Mouse (Mus musculus) liver, embryonic 14.5 days (tissue): Measurements from ENCODE around the gene Tmed2. TPM values are rescaled to one million over a fixed set of nuclear protein-coding genes. Genes with fewer than 3 reads are reported as not detected.
"Not testable (repeated sequence)": the region's sequence is repeated elsewhere in the genome, so short reads cannot be mapped to it uniquely, and the experiment has no call there.

Experiments
- ATAC-seq: fragments of 200-750 bp; cut with Nextera tagmentation; 2 replicates; pipeline ENCODE4 v1.8.0; 2017; ENCODE audit warnings: moderate number of reproducible peaks, mild to moderate bottlenecking, moderate library complexity; ENCODE audit not compliant: insufficient read depth
- DNase-seq, 3 experiments: peaks; one replicate each; pipeline ENCODE4 v3.0.0-alpha.2; 2012 to 2013; ENCODE audit warnings: low read depth in 3 of 3, low spot score in 3 of 3
- H3K27ac ChIP-seq: fragments of 300-500 bp; sonication (generic); 2 replicates; pipeline ENCODE4 v1.5.1; 2014; ENCODE audit warnings: moderate library complexity, mild to moderate bottlenecking, control low read depth, inconsistent platforms
- H3K27me3 ChIP-seq: fragments of 300-500 bp; sonication (generic); 2 replicates; pipeline ENCODE4 v1.6.1; 2014; ENCODE audit warnings: mild to moderate bottlenecking, low read length, moderate library complexity; ENCODE audit not compliant: control insufficient read depth, insufficient read depth
- H3K36me3 ChIP-seq: fragments of 300-500 bp; sonication (generic); replicated peaks from 2 replicates; pipeline ENCODE4 v1.6.1; 2014; ENCODE audit warnings: low read depth; ENCODE audit not compliant: control insufficient read depth, insufficient read depth
- H3K4me1 ChIP-seq, 2 experiments: fragments of 200-500 bp in 1 of 2; fragments of 300-500 bp in 1 of 2; sonication (generic) in 1 of 2; replicated peaks; 2 replicates each; pipeline ENCODE4 v1.6.1; 2012 to 2014; ENCODE audit warnings: antibody characterized with exemption in 1 of 2, inconsistent platforms in 1 of 2, low read length in 1 of 2; ENCODE audit not compliant: control insufficient read depth in 2 of 2, insufficient read depth in 2 of 2
- H3K4me2 ChIP-seq: fragments of 300-500 bp; sonication (generic); 2 replicates; pipeline ENCODE4 v1.6.1; 2014; ENCODE audit warnings: low read depth, mild to moderate bottlenecking, control low read depth, moderate library complexity
- H3K4me3 ChIP-seq, 2 experiments: fragments of 200-500 bp in 1 of 2; fragments of 300-500 bp in 1 of 2; sonication (generic) in 1 of 2; 2 replicates each; pipeline ENCODE4 v1.5.1; 2012 to 2014; ENCODE audit warnings: low read depth in 2 of 2, low read length in 2 of 2, mild to moderate bottlenecking in 2 of 2, control low read depth in 1 of 2, inconsistent platforms in 1 of 2, moderate library complexity in 1 of 2; ENCODE audit not compliant: insufficient read depth in 1 of 2
- H3K9ac ChIP-seq: fragments of 300-500 bp; sonication (generic); replicated peaks from 2 replicates; pipeline ENCODE4 v1.6.1; 2014; ENCODE audit warnings: mild to moderate bottlenecking, control low read depth, moderate library complexity
- H3K9me3 ChIP-seq: fragments of 300-500 bp; sonication (generic); 2 replicates; pipeline ENCODE4 v1.6.1; 2016; ENCODE audit warnings: low read length, mixed read lengths; ENCODE audit not compliant: control insufficient read depth
- CTCF ChIP-seq: IDR thresholded peaks from 2 replicates; pipeline ENCODE4 v1.5.1; 2016; ENCODE audit warnings: antibody characterized with exemption, low read depth, control low read depth
- EP300 ChIP-seq: IDR thresholded peaks from 2 replicates; pipeline ENCODE4 v1.6.1; 2016; ENCODE audit warnings: antibody characterized with exemption, low read depth
- WGBS: fragments of 180-500 bp; shearing (Covaris S2); extraction: QIAGEN DNeasy Blood & Tissue Kit; methylation state at CpG from one replicate; pipeline ENCODE4 v1.1.7; 2014; ENCODE audit not compliant: insufficient replicate concordance; 5-methylcytosine and 5-hydroxymethylcytosine counted together
- polyA plus RNA-seq, 2 experiments: library from polyadenylated mRNA; depleted of rRNA in 1 of 2; stranded (reverse) in 1 of 2; unstranded in 1 of 2; fragments of >200 nt; fragmentation: Nextera tagmentation in 1 of 2; extraction: Ambion mirVana in 1 of 2; gene quantifications; 2 replicates each; pipeline versions ENCODE4 v1.2.1 to v1.2.3; 2012 to 2014

Tmed2 gene
- polyA plus RNA-seq, 2 experiments: 99.9 to 328 TPM

DNA sequence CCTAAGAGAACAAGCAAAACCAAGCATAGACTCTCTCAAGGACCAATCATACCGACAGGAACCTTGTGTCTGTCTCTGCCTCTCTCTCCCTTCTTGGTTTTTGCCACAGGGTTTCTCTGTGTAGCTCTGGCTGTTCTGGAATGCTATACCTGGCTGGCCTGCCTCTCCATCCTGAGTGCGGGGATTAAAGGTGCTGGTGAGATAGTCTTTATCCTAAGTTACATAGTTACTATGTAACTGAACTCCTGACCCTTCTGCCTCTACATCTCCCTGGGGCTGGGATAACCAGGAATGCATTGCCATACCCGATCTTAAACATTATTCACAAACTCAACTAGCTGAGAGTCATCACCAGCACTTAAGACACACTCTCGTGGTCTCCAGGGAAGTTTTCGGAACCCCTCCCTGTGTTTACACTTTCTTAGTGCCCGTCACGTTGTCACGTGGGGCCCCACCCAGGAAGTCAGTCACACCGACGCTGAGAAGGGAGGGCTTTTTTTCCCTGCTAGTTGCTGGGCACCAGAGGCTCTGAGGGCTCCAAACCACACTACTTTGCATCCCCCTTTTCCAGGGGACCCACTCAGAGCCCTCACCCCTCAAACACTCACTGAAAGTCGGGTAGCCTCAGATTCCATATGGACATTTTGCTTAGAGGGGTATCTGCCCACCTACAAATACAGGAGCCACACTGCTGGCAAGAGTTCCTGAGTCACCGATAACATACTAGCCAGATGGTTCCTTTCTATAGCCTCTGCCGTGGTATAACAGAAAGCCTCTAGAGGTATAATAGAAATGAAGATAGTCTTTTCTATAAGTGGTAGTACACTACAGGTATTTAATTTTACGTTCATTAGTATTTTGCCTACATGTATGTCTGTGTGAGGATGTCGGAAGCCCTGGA is 43.6 kb upstream of the Tmed2 start:
- WGBS: 38% methylated on average over 15 of the region's 15 CpGs

DNA sequence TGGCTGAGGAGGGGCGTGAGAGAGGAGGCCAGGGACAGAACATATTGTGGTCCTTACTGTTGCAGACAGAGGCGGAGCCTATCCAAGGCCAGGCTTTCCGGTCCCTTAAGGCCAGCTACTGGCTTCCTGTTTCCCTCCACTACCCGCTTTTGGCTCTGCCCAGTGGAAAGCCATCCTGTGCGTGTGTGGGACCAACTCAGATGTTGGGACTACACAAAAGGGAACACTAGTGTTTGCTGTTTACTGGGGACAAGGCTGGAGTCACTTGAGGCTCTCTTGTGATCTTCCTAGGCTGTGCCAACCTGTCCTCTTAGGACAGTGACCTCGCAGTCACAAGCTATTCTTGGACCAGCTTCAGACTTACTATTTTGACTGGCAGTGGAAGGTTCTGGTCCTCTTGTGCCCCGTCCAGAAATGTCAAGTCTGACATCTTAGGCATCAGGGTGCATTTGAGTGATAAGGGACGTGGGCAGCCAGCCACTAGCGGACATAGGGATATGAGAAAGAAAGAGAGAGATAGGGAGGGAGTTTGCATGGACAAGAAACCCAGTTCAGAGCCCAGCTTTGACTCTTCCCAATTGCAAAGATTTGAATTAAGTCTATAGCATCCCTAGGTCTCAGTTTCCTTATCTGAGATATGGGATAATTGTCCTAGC is 42.1 kb upstream of the Tmed2 start:
- Histone ChIP-seq H3K4me3 (no peak overlapping the region), H3K27me3 (no peaks in the 10 kb centered on the region), H3K27ac (no peak overlapping the region), H3K9me3 (no peaks in the 10 kb centered on the region), H3K4me2 (peak overlapping the region; percentile 8; the same call in 1 of the 2 replicates), H3K36me3 (no peaks in the 10 kb centered on the region), H3K9ac (no peak overlapping the region), H3K4me1 (peaks cover 13 to 21% of the 10 kb centered on the region in 2 experiments; a peak in 3 of 4 replicates)
- WGBS: 20% methylated on average over 9 of the region's 9 CpGs
- TF ChIP-seq CTCF: no peak
- no peak for TF ChIP-seq EP300
- ATAC-seq (peak; percentile 26; the same call in 1 of the 2 replicates), DNase-seq (no peak)

More for the DNA sequence above, 43.6 kb upstream of the Tmed2 start:
- H3K27ac ChIP-seq: no peak overlapping the region
- no peaks in the 10 kb centered on the region for H3K27me3 ChIP-seq
- H3K36me3 ChIP-seq: no peaks in the 10 kb centered on the region
- ATAC-seq: no peak
- peaks cover 13 to 21% of the 10 kb centered on the region in 2 experiments; a peak in 3 of 4 replicates for H3K4me1 ChIP-seq
- no peak overlapping the region; the same call in 1 of the 2 replicates for H3K9ac ChIP-seq
- no peaks in the 10 kb centered on the region for H3K9me3 ChIP-seq
- no peak overlapping the region for H3K4me3 ChIP-seq
- no peak for DNase-seq
- TF ChIP-seq CTCF: no peak
- no peak for TF ChIP-seq EP300
- peak overlapping the region; percentile 47 for H3K4me2 ChIP-seq

DNA sequence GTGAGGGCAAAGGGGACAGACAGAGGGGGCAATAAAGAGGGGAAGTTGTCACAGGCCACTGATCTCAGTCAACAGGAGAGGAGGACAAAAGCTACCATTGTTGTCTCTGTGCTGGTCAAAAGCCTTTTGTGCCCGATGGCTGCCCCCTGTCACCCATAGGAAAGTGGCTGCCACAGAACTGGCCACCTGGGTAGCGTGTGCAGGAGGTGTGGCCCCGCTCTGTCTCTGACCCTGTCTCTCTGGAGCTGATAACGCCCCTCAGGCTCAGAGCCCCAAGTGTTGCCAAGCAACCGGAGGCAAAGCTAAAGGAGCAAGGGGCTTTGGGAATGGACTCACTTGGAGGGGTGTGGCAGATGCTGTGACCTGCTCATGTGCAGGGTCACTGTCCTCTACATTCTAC is 41.5 kb upstream of the Tmed2 start:
- peak; percentile 46 for ATAC-seq
- DNase-seq: no peak
- no peaks in the 10 kb centered on the region for H3K27me3 ChIP-seq
- no peak overlapping the region for H3K9ac ChIP-seq
- peaks cover 13 to 21% of the 10 kb centered on the region in 2 experiments; a peak in 3 of 4 replicates for H3K4me1 ChIP-seq
- H3K4me3 ChIP-seq: no peak overlapping the region
- no peaks in the 10 kb centered on the region for H3K36me3 ChIP-seq
- WGBS: 22% methylated on average over 5 of the region's 5 CpGs
- TF ChIP-seq CTCF: no peak
- H3K9me3 ChIP-seq: no peaks in the 10 kb centered on the region
- no peak overlapping the region for H3K4me2 ChIP-seq
- no peak overlapping the region for H3K27ac ChIP-seq

DNA sequence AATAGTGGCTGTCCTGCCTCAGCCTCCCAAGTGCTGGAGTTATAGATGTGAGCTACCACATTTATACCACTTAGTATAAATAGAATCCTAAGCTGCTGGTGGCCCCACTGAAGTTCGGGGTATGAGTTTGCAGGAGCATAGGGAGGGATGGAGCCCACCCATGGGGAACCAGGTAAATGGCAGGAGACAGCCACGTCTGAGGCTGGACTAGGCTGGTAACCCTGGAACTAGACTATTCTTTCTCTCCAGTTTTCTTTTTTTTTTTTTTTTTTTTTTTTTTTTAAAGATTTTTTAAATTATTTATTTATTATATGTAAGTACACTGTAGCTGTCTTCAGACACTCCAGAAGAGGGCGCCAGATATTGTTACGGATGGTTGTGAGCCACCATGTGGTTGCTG is 40.5 kb upstream of the Tmed2 start:
- not testable (repeated sequence) for H3K27ac ChIP-seq, ATAC-seq, H3K4me3 ChIP-seq, H3K9me3 ChIP-seq, DNase-seq, H3K9ac ChIP-seq, H3K36me3 ChIP-seq, H3K4me2 ChIP-seq, H3K27me3 ChIP-seq
- peaks cover 13 to 21% of the 10 kb centered on the region in 2 experiments; a peak in 3 of 4 replicates for H3K4me1 ChIP-seq
- 66% methylated on average over 2 of the region's 4 CpGs for WGBS

DNA sequence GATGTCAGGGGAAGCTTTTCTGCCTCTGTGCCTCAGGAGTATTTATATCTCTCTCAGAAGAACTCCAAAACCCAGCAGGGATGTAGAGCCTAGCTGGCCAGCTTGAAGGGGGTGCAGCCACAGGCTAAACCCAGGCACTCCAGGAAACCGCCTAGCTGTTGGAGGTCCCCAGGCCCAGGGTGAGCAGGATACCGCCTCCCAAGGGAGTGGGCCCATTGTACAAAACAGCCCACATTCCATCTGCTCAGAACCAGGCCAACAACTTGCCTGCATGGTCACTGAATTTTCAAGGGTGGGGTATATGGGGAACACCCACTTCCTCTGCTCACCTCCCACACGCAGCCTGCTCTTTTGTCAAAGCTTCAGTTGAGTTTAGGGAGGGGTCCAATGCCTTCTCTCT is 39.9 kb upstream of the Tmed2 start:
- Histone ChIP-seq H3K27me3 (no peaks in the 10 kb centered on the region), H3K27ac (no peak overlapping the region), H3K9ac (no peak overlapping the region), H3K4me3 (no peak overlapping the region), H3K4me2 (no peak overlapping the region), H3K9me3 (no peaks in the 10 kb centered on the region), H3K4me1 (peaks cover 13 to 21% of the 10 kb centered on the region in 2 experiments; a peak in 3 of 4 replicates), H3K36me3 (no peaks in the 10 kb centered on the region)
- ATAC-seq: no peak
- DNase-seq: no peak
- WGBS: 84% methylated on average over 3 of the region's 3 CpGs
- no peak for TF ChIP-seq CTCF
- TF ChIP-seq EP300: no peak
